Mouse (Mus musculus) CH12.LX (cell line): ENCODE results near the gene Mag. TPM values are rescaled to one million over a fixed set of nuclear protein-coding genes. Genes with fewer than 3 reads are reported as not detected.

Experiments
- DNase-seq: peaks from one replicate; pipeline ENCODE4 v3.0.0-alpha.2; 2013; ENCODE audit errors: extremely low read depth
- H3K27ac ChIP-seq: 2 replicates; pipeline ENCODE4 v1.5.1; 2012; ENCODE audit warnings: low read depth, mild to moderate bottlenecking, control low read depth, moderate library complexity; ENCODE audit not compliant: insufficient read depth
- H3K27me3 ChIP-seq: replicated peaks from 2 replicates; pipeline ENCODE3; 2012; ENCODE audit warnings: inconsistent platforms
- H3K36me3 ChIP-seq, 2 experiments: replicated peaks in 1 of 2; 2 replicates each; pipeline versions ENCODE3 to v1.6.1; 2012; ENCODE audit warnings: inconsistent platforms in 1 of 2, low read length in 1 of 2, mild to moderate bottlenecking in 1 of 2, mixed read lengths in 1 of 2, moderate library complexity in 1 of 2; ENCODE audit not compliant: control insufficient read depth in 1 of 2, insufficient read depth in 1 of 2
- H3K4me1 ChIP-seq, 2 experiments: 2 replicates each; pipeline ENCODE4 v1.6.1; 2012; ENCODE audit warnings: inconsistent platforms in 1 of 2, moderate library complexity in 1 of 2; ENCODE audit not compliant: insufficient read depth in 2 of 2, control insufficient read depth in 1 of 2
- H3K4me2 ChIP-seq: 2 replicates; pipeline ENCODE4 v1.6.1; 2012; ENCODE audit warnings: low read depth, mild to moderate bottlenecking, control low read depth; ENCODE audit not compliant: poor library complexity, insufficient read depth, severe bottlenecking
- H3K4me3 ChIP-seq, 3 experiments: fragments of 150-350 bp in 1 of 3; sonication (generic) in 1 of 3; replicated peaks in 1 of 3; 2 replicates each; pipeline versions ENCODE3 to v1.5.1; 2011 to 2012; ENCODE audit warnings: low read depth in 2 of 3, low read length in 2 of 3, mild to moderate bottlenecking in 2 of 3, moderate library complexity in 2 of 3, control low read depth in 1 of 3, improper control_type of control experiment in 1 of 3, inconsistent platforms in 1 of 3, mixed read lengths in 1 of 3; ENCODE audit not compliant: poor library complexity in 1 of 3
- H3K79me2 ChIP-seq: replicated peaks from 2 replicates; pipeline ENCODE4 v1.6.1; 2012; ENCODE audit warnings: mild to moderate bottlenecking, moderate library complexity; ENCODE audit not compliant: control insufficient read depth, poor library complexity, insufficient read depth, severe bottlenecking; ENCODE audit errors: extremely low read depth
- H3K9ac ChIP-seq: 2 replicates; pipeline ENCODE4 v1.6.1; 2012; ENCODE audit warnings: low read depth, mild to moderate bottlenecking, control low read depth, moderate library complexity; ENCODE audit not compliant: insufficient read depth
- H3K9me3 ChIP-seq: replicated peaks from 2 replicates; pipeline ENCODE3; 2012; ENCODE audit warnings: low read length, inconsistent platforms, mixed read lengths
- BHLHE40 ChIP-seq: IDR thresholded peaks from 2 replicates; pipeline ENCODE4 v1.6.1; 2011; ENCODE audit warnings: mild to moderate bottlenecking, low read depth, low read length, improper control_type of control experiment
- E2F4 ChIP-seq: IDR thresholded peaks from 2 replicates; pipeline ENCODE4 v1.6.1; 2011; ENCODE audit warnings: low read depth, low read length, improper control_type of control experiment; ENCODE audit not compliant: insufficient replicate concordance
- GABPA ChIP-seq: IDR thresholded peaks from 2 replicates; pipeline ENCODE4 v1.6.1; 2012; ENCODE audit warnings: low read depth, low read length, improper control_type of control experiment, inconsistent platforms; ENCODE audit not compliant: insufficient replicate concordance
- HCFC1 ChIP-seq: IDR thresholded peaks from 2 replicates; pipeline ENCODE4 v1.6.1; 2012; ENCODE audit warnings: low read depth, mild to moderate bottlenecking, inconsistent platforms, low read length, improper control_type of control experiment
- IRF4 ChIP-seq: IDR thresholded peaks from 2 replicates; pipeline ENCODE4 v1.6.1; 2014; ENCODE audit warnings: low read depth, mild to moderate bottlenecking, inconsistent platforms, low read length, improper control_type of control experiment
- KAT2A ChIP-seq: IDR thresholded peaks from 2 replicates; pipeline ENCODE4 v1.6.1; 2012; ENCODE audit warnings: low read length, improper control_type of control experiment, inconsistent platforms; ENCODE audit not compliant: insufficient replicate concordance
- MAX ChIP-seq: IDR thresholded peaks from 2 replicates; pipeline ENCODE4 v1.6.1; 2011; ENCODE audit warnings: low read length, improper control_type of control experiment
- MAZ ChIP-seq: IDR thresholded peaks from 2 replicates; pipeline ENCODE4 v1.6.1; 2012; ENCODE audit warnings: low read depth, mild to moderate bottlenecking, inconsistent platforms, low read length, improper control_type of control experiment, moderate library complexity
- MEF2A ChIP-seq: IDR thresholded peaks from 2 replicates; pipeline ENCODE4 v1.6.1; 2014; ENCODE audit warnings: low read depth, mild to moderate bottlenecking, inconsistent platforms, low read length, improper control_type of control experiment, borderline replicate concordance
- MYC ChIP-seq: IDR thresholded peaks from 2 replicates; pipeline ENCODE4 v1.6.1; 2011; ENCODE audit warnings: low read depth, mild to moderate bottlenecking, improper control_type of control experiment, low read length
- NRF1 ChIP-seq: IDR thresholded peaks from 2 replicates; pipeline ENCODE4 v1.6.1; 2014; ENCODE audit warnings: low read depth, mild to moderate bottlenecking, inconsistent platforms, low read length, improper control_type of control experiment, moderate library complexity
- TCF12 ChIP-seq: IDR thresholded peaks from 2 replicates; pipeline ENCODE4 v1.6.1; 2014; ENCODE audit warnings: low read depth, mild to moderate bottlenecking, inconsistent platforms, low read length, improper control_type of control experiment
- USF1 ChIP-seq: IDR thresholded peaks from 2 replicates; pipeline ENCODE4 v1.6.1; 2014; ENCODE audit warnings: low read depth, mild to moderate bottlenecking, inconsistent platforms, low read length, improper control_type of control experiment
- USF2 ChIP-seq: conservative IDR thresholded peaks from 2 replicates; pipeline ENCODE4 v1.6.1; 2011; ENCODE audit warnings: low read depth, low read length, improper control_type of control experiment
- ZC3H11A ChIP-seq: IDR thresholded peaks from 2 replicates; pipeline ENCODE4 v1.6.1; 2012; ENCODE audit warnings: low read depth, mild to moderate bottlenecking, inconsistent platforms, low read length, improper control_type of control experiment
- ZMIZ1 ChIP-seq: IDR thresholded peaks from 2 replicates; pipeline ENCODE4 v1.6.1; 2012; ENCODE audit warnings: low read depth, mild to moderate bottlenecking, inconsistent platforms, low read length, improper control_type of control experiment
- ZNF384 ChIP-seq: IDR thresholded peaks from 2 replicates; pipeline ENCODE4 v1.6.1; 2012; ENCODE audit warnings: low read depth, low read length, improper control_type of control experiment, inconsistent platforms
- dilution Hi-C: fragments of 300-500 bp; cut with MboI; formaldehyde crosslinking; loops from 2 replicates; pipeline ENCODE4 v1.14.3; 2020; ENCODE audit warnings: low sequenced_read_pairs; ENCODE audit not compliant: extremely low pct_unique_long_range_greater_than_20kb, extremely low pct_ligation_motif_present
- in situ Hi-C: fragments of 300-500 bp; cut with MboI; formaldehyde crosslinking; loops from 3 replicates; pipeline ENCODE4 v1.14.3; 2019; ENCODE audit warnings: low sequenced_read_pairs, low pct_ligation_motif_present, low pct_unique_long_range_greater_than_20kb, mixed read lengths
- polyA plus RNA-seq: library from polyadenylated mRNA; unstranded; fragments of >175 nt; gene quantifications from 2 replicates; pipeline ENCODE4 v1.2.1, GENCODE M21; 2012; ENCODE audit warnings: low read depth; ENCODE audit not compliant: insufficient read length
- total RNA-seq, 2 experiments: library from RNA; depleted of rRNA; stranded (reverse); fragments of 300-350 nt in 1 of 2; fragments of >200 nt in 1 of 2; gene quantifications; 2 replicates each; pipeline ENCODE4 v1.2.3; 2012 to 2014

Gene Mag
- total and polyA plus RNA-seq, 3 experiments: 0.04 TPM; not detected in 2

GRCm38 (mm10) chr7:30851421-30851820 lies 63.3 kb downstream of the Mag start:
- Histone ChIP-seq H3K4me1 (peaks cover 8 to 16% of the 10 kb centered on the region in 2 experiments), H3K9me3 (no peaks in the 10 kb centered on the region), H3K27me3 (no peaks in the 10 kb centered on the region), H3K36me3 (no peaks in the 10 kb centered on the region), H3K4me3 (no peak overlapping the region), H3K9ac (no peak overlapping the region), H3K27ac (no peak overlapping the region), H3K79me2 (no peaks in the 10 kb centered on the region), H3K4me2 (no peak overlapping the region)
- TF ChIP-seq ZNF384 (no peak), KAT2A (no peak), HCFC1 (peak; percentile 51), NRF1 (peak; percentile 53), ZMIZ1 (no peak), MAX (no peak), MEF2A (no peak), IRF4 (no peak), E2F4 (no peak), USF1 (peak; percentile 62; the same call in 1 of the 2 replicates), TCF12 (no peak), ZC3H11A (no peak), GABPA (no peak), MYC (no peak), USF2 (peak; percentile 72), BHLHE40 (no peak), MAZ (no peak)
- no peak for DNase-seq
- dilution Hi-C loops (no loop called here), in situ Hi-C loops (no loop called here)

Other genes with a start within 250 kb of the Mag start
Only the 20 nearest of the 26 such genes appear.
- gene Tmem147, start 185.3 kb downstream of the Mag start, total RNA-seq (2012; rRNA removed): 136 and 137 TPM in 2 replicates
- 152 and 154 TPM in 2 replicates for gene Tmem147, start 185.3 kb downstream of the Mag start, total RNA-seq (2014; rRNA removed)
- 98.4 and 149 TPM in 2 replicates for gene Tmem147, start 185.3 kb downstream of the Mag start, polyA plus RNA-seq
- 0.42 and 0.89 TPM in 2 replicates for gene Gapdhs, start 171.2 kb downstream of the Mag start, total RNA-seq (2012; rRNA removed)
- not detected in 2 replicates for gene Gapdhs, start 171.2 kb downstream of the Mag start, total RNA-seq (2014; rRNA removed)
- gene Gapdhs, start 171.2 kb downstream of the Mag start, polyA plus RNA-seq: 1.7 and 2.9 TPM in 2 replicates
- 0.59 and 0.76 TPM in 2 replicates for gene Sbsn, start 163.4 kb downstream of the Mag start, total RNA-seq (2012; rRNA removed)
- gene Sbsn, start 163.4 kb downstream of the Mag start, total RNA-seq (2014; rRNA removed): 0.30 TPM in 1 of 2 replicates, not detected in the other
- gene Sbsn, start 163.4 kb downstream of the Mag start, polyA plus RNA-seq: 0.69 and 1.1 TPM in 2 replicates
- not detected in 2 replicates for gene Dmkn, start 151.1 kb downstream of the Mag start, total RNA-seq (2012; rRNA removed)
- not detected in 2 replicates for gene Dmkn, start 151.1 kb downstream of the Mag start, total RNA-seq (2014; rRNA removed)
- gene Dmkn, start 151.1 kb downstream of the Mag start, polyA plus RNA-seq: not detected in 2 replicates
- not detected in 2 replicates for gene Krtdap, start 127.0 kb downstream of the Mag start, total RNA-seq (2012; rRNA removed)
- not detected in 2 replicates for gene Krtdap, start 127.0 kb downstream of the Mag start, total RNA-seq (2014; rRNA removed)
- not detected in 2 replicates for gene Krtdap, start 127.0 kb downstream of the Mag start, polyA plus RNA-seq
- gene Ffar2, start 91.1 kb downstream of the Mag start, total RNA-seq (2012; rRNA removed): 0.08 TPM in 1 of 2 replicates, not detected in the other
- gene Ffar2, start 91.1 kb downstream of the Mag start, total RNA-seq (2014; rRNA removed): not detected in 2 replicates
- 0.51 and 0.52 TPM in 2 replicates for gene Ffar2, start 91.1 kb downstream of the Mag start, polyA plus RNA-seq
- gene Ffar3, start 58.7 kb downstream of the Mag start, total RNA-seq (2012; rRNA removed): not detected in 2 replicates
- gene Ffar3, start 58.7 kb downstream of the Mag start, total RNA-seq (2014; rRNA removed): not detected in 2 replicates
- not detected in 2 replicates for gene Ffar3, start 58.7 kb downstream of the Mag start, polyA plus RNA-seq
- gene Ffar1, start 53.3 kb downstream of the Mag start, total RNA-seq (2012; rRNA removed): 0.34 and 0.42 TPM in 2 replicates
- 1.2 and 1.4 TPM in 2 replicates for gene Ffar1, start 53.3 kb downstream of the Mag start, total RNA-seq (2014; rRNA removed)
- 14.3 and 17.2 TPM in 2 replicates for gene Ffar1, start 53.3 kb downstream of the Mag start, polyA plus RNA-seq
- 41.7 and 42.3 TPM in 2 replicates for gene Cd22, start 34.5 kb downstream of the Mag start, total RNA-seq (2012; rRNA removed)
- 81.5 and 90.6 TPM in 2 replicates for gene Cd22, start 34.5 kb downstream of the Mag start, total RNA-seq (2014; rRNA removed)
- 180 and 190 TPM in 2 replicates for gene Cd22, start 34.5 kb downstream of the Mag start, polyA plus RNA-seq
- not detected in 2 replicates for gene Hamp2, start 9.8 kb upstream of the Mag start, total RNA-seq (2012; rRNA removed)
- gene Hamp2, start 9.8 kb upstream of the Mag start, total RNA-seq (2014; rRNA removed): not detected in 2 replicates
- gene Hamp2, start 9.8 kb upstream of the Mag start, polyA plus RNA-seq: not detected in 2 replicates
- not detected in 2 replicates for gene Hamp, start 29.2 kb upstream of the Mag start, total RNA-seq (2012; rRNA removed)
- gene Hamp, start 29.2 kb upstream of the Mag start, total RNA-seq (2014; rRNA removed): not detected in 2 replicates
- gene Hamp, start 29.2 kb upstream of the Mag start, polyA plus RNA-seq: not detected in 2 replicates
- 42.0 and 47.9 TPM in 2 replicates for gene Usf2, start 41.9 kb upstream of the Mag start, total RNA-seq (2012; rRNA removed)
- gene Usf2, start 41.9 kb upstream of the Mag start, total RNA-seq (2014; rRNA removed): 47.0 and 57.2 TPM in 2 replicates
- 102 and 103 TPM in 2 replicates for gene Usf2, start 41.9 kb upstream of the Mag start, polyA plus RNA-seq
- gene Lsr, start 58.6 kb upstream of the Mag start, total RNA-seq (2012; rRNA removed): 0.08 and 0.13 TPM in 2 replicates
- gene Lsr, start 58.6 kb upstream of the Mag start, total RNA-seq (2014; rRNA removed): 0.12 TPM in 1 of 2 replicates, not detected in the other
- gene Lsr, start 58.6 kb upstream of the Mag start, polyA plus RNA-seq: not detected in 2 replicates
- not detected in 2 replicates for gene Fam187b, start 58.9 kb upstream of the Mag start, total RNA-seq (2012; rRNA removed)
- not detected in 2 replicates for gene Fam187b, start 58.9 kb upstream of the Mag start, total RNA-seq (2014; rRNA removed)
- gene Fam187b, start 58.9 kb upstream of the Mag start, polyA plus RNA-seq: not detected in 2 replicates
- gene Fxyd5, start 127.6 kb upstream of the Mag start, total RNA-seq (2012; rRNA removed): 71.6 and 73.2 TPM in 2 replicates
- gene Fxyd5, start 127.6 kb upstream of the Mag start, total RNA-seq (2014; rRNA removed): 38.3 and 43.8 TPM in 2 replicates
- 96.8 and 124 TPM in 2 replicates for gene Fxyd5, start 127.6 kb upstream of the Mag start, polyA plus RNA-seq
- gene Fxyd7, start 136.6 kb upstream of the Mag start, total RNA-seq (2012; rRNA removed): not detected in 2 replicates
- gene Fxyd7, start 136.6 kb upstream of the Mag start, total RNA-seq (2014; rRNA removed): not detected in 2 replicates
- not detected in 2 replicates for gene Fxyd7, start 136.6 kb upstream of the Mag start, polyA plus RNA-seq
- gene Fxyd1, start 142.3 kb upstream of the Mag start, total RNA-seq (2012; rRNA removed): not detected in 2 replicates
- not detected in 2 replicates for gene Fxyd1, start 142.3 kb upstream of the Mag start, total RNA-seq (2014; rRNA removed)
- not detected in 2 replicates for gene Fxyd1, start 142.3 kb upstream of the Mag start, polyA plus RNA-seq
- gene Lgi4, start 144.5 kb upstream of the Mag start, total RNA-seq (2012; rRNA removed): not detected in 2 replicates
- not detected in 2 replicates for gene Lgi4, start 144.5 kb upstream of the Mag start, total RNA-seq (2014; rRNA removed)
- not detected in 2 replicates for gene Lgi4, start 144.5 kb upstream of the Mag start, polyA plus RNA-seq
- not detected in 2 replicates for gene Fxyd3, start 161.8 kb upstream of the Mag start, total RNA-seq (2012; rRNA removed)
- gene Fxyd3, start 161.8 kb upstream of the Mag start, total RNA-seq (2014; rRNA removed): not detected in 2 replicates
- 0.08 TPM in 1 of 2 replicates, not detected in the other for gene Fxyd3, start 161.8 kb upstream of the Mag start, polyA plus RNA-seq
- gene Hpn, start 200.4 kb upstream of the Mag start, total RNA-seq (2012; rRNA removed): 1.7 and 3.0 TPM in 2 replicates
- 8.7 and 11.2 TPM in 2 replicates for gene Hpn, start 200.4 kb upstream of the Mag start, total RNA-seq (2014; rRNA removed)
- 16.7 and 18.7 TPM in 2 replicates for gene Hpn, start 200.4 kb upstream of the Mag start, polyA plus RNA-seq